Mouse (Mus musculus) neural tube, embryonic 13.5 days (tissue): ENCODE data around the gene Nr5a1. TPM values are rescaled to one million over a fixed set of nuclear protein-coding genes. Genes with fewer than 3 reads are reported as not detected.
A peak's percentile ranks its signal among the peaks of the same experiment; 100 is the strongest.

Experiments used
- ATAC-seq: fragments of 200-750 bp; cut with Nextera tagmentation; 2 replicates; pipeline ENCODE4 v1.8.0; 2017; ENCODE audit warnings: low read depth, mild to moderate bottlenecking, moderate TSS enrichment, moderate library complexity
- H3K27ac ChIP-seq: fragments of 300-500 bp; sonication (generic); replicated peaks from 2 replicates; pipeline ENCODE4 v1.5.1; 2015; ENCODE audit warnings: moderate library complexity, mild to moderate bottlenecking, inconsistent platforms
- H3K27me3 ChIP-seq: fragments of 300-500 bp; sonication (generic); 2 replicates; pipeline ENCODE4 v1.6.1; 2015; ENCODE audit warnings: mild to moderate bottlenecking, inconsistent platforms
- H3K36me3 ChIP-seq: fragments of 300-500 bp; sonication (generic); 2 replicates; pipeline ENCODE4 v1.6.1; 2015; ENCODE audit warnings: mild to moderate bottlenecking, inconsistent platforms
- H3K4me1 ChIP-seq: fragments of 300-500 bp; sonication (generic); replicated peaks from 2 replicates; pipeline ENCODE4 v1.6.1; 2015; ENCODE audit warnings: inconsistent platforms
- H3K4me2 ChIP-seq: fragments of 300-500 bp; sonication (generic); 2 replicates; pipeline ENCODE4 v1.6.1; 2015; ENCODE audit warnings: inconsistent platforms, mild to moderate bottlenecking, moderate library complexity
- H3K4me3 ChIP-seq: fragments of 300-500 bp; sonication (generic); 2 replicates; pipeline ENCODE4 v1.5.1; 2015; ENCODE audit warnings: mild to moderate bottlenecking, inconsistent platforms
- H3K9ac ChIP-seq: fragments of 300-500 bp; sonication (generic); 2 replicates; pipeline ENCODE4 v1.6.1; 2015; ENCODE audit warnings: moderate library complexity, mild to moderate bottlenecking, inconsistent platforms
- H3K9me3 ChIP-seq: fragments of 300-500 bp; sonication (generic); 2 replicates; pipeline ENCODE4 v1.6.1; 2016; ENCODE audit warnings: inconsistent platforms
- WGBS: fragments of 180-500 bp; shearing (Covaris S2); methylation state at CpG from one replicate; pipeline ENCODE4 v1.1.7; 2015; 5-methylcytosine and 5-hydroxymethylcytosine counted together
- polyA plus RNA-seq: library from polyadenylated mRNA; unstranded; fragments of >200 nt; fragmentation: Nextera tagmentation; extraction: Ambion mirVana; gene quantifications from 2 replicates; pipeline ENCODE4 v1.2.1, GENCODE M21; 2015

The Nr5a1 gene
- polyA plus RNA-seq, 1 experiment from 2014 or later = 0.06 TPM

- no peak for ATAC-seq
- WGBS = 75% methylated on average over 8 of the region's 8 CpGs
- Histone ChIP-seq H3K9ac (no peak overlapping the region), H3K27ac (no peak overlapping the region), H3K4me3 (no peak overlapping the region), H3K27me3 (peaks cover 13% of the 10 kb centered on the region), H3K4me2 (no peak overlapping the region), H3K4me1 (no peaks in the 10 kb centered on the region), H3K36me3 (no peaks in the 10 kb centered on the region), H3K9me3 (no peaks in the 10 kb centered on the region)
Observed at GRCm38 (mm10) chr2:38718676-38719075, 4.3 kb upstream of the Nr5a1 start.

GRCm38 (mm10) chr2:38717436-38717835 lies 3.1 kb upstream of the Nr5a1 start:
- no peak overlapping the region for H3K27ac ChIP-seq

GRCm38 (mm10) chr2:38713596-38713995 lies 746 bp downstream of the Nr5a1 start:
- no peak for ATAC-seq
- H3K36me3 ChIP-seq = no peaks in the 10 kb centered on the region
- no peak overlapping the region for H3K9ac ChIP-seq
- WGBS = 78% methylated on average over 3 of the region's 3 CpGs
- no peak overlapping the region for H3K27ac ChIP-seq
- H3K4me3 ChIP-seq = no peak overlapping the region
- peaks cover 63% of the 10 kb centered on the region for H3K27me3 ChIP-seq
- H3K4me2 ChIP-seq = no peak overlapping the region
- H3K9me3 ChIP-seq = no peaks in the 10 kb centered on the region
- peaks cover 21% of the 10 kb centered on the region for H3K4me1 ChIP-seq

More at GRCm38 (mm10) chr2:38717436-38717835, 3.1 kb upstream of the Nr5a1 start:
- Histone ChIP-seq H3K9me3 (no peaks in the 10 kb centered on the region), H3K27me3 (peaks cover 25% of the 10 kb centered on the region), H3K4me2 (no peak overlapping the region), H3K9ac (no peak overlapping the region), H3K4me3 (no peak overlapping the region), H3K4me1 (no peaks in the 10 kb centered on the region), H3K36me3 (no peaks in the 10 kb centered on the region)
- 87% methylated on average over 2 of the region's 2 CpGs for WGBS
- ATAC-seq = no peak

GRCm38 (mm10) chr2:38712769-38713125 lies 1.6 kb downstream of the Nr5a1 start:
- no peak overlapping the region for H3K27ac ChIP-seq
- no peaks in the 10 kb centered on the region for H3K36me3 ChIP-seq
- no peaks in the 10 kb centered on the region for H3K9me3 ChIP-seq
- H3K4me1 ChIP-seq = peaks cover 21% of the 10 kb centered on the region
- H3K4me3 ChIP-seq = no peak overlapping the region
- 22% methylated on average over 11 of the region's 11 CpGs for WGBS
- no peak overlapping the region for H3K4me2 ChIP-seq
- no peak for ATAC-seq
- peaks cover 72% of the 10 kb centered on the region for H3K27me3 ChIP-seq
- no peak overlapping the region for H3K9ac ChIP-seq

GRCm38 (mm10) chr2:38712076-38712768 lies 2.1 kb downstream of the Nr5a1 start:
- no peak for ATAC-seq
- WGBS = 5% methylated on average over 57 of the region's 58 CpGs
- no peak overlapping the region for H3K27ac ChIP-seq
- H3K4me2 ChIP-seq = peak overlapping the region; percentile 50
- peaks cover 77% of the 10 kb centered on the region for H3K27me3 ChIP-seq
- H3K9me3 ChIP-seq = no peaks in the 10 kb centered on the region
- H3K36me3 ChIP-seq = no peaks in the 10 kb centered on the region
- peak overlapping the region; percentile 28 for H3K4me3 ChIP-seq
- H3K4me1 ChIP-seq = peaks cover 21% of the 10 kb centered on the region
- no peak overlapping the region for H3K9ac ChIP-seq

- Histone ChIP-seq H3K4me2 (peak overlapping the region; percentile 50), H3K27ac (no peak overlapping the region), H3K27me3 (peaks cover 85% of the 10 kb centered on the region), H3K36me3 (no peaks in the 10 kb centered on the region), H3K4me3 (peak overlapping the region; percentile 28), H3K9ac (no peak overlapping the region), H3K4me1 (peaks cover 21% of the 10 kb centered on the region), H3K9me3 (no peaks in the 10 kb centered on the region)
- under 1% methylated on average over 40 of the region's 40 CpGs for WGBS
- no peak for ATAC-seq
Observed at GRCm38 (mm10) chr2:38711421-38711861, 2.9 kb downstream of the Nr5a1 start.

GRCm38 (mm10) chr2:38710304-38711241 lies 3.8 kb downstream of the Nr5a1 start:
- Histone ChIP-seq H3K4me1 (peaks cover 21% of the 10 kb centered on the region), H3K4me3 (peak overlapping the region; percentile 16), H3K27ac (no peak overlapping the region), H3K4me2 (peak overlapping the region; percentile 40), H3K9me3 (no peaks in the 10 kb centered on the region), H3K36me3 (no peaks in the 10 kb centered on the region), H3K27me3 (peaks cover 93% of the 10 kb centered on the region), H3K9ac (no peak overlapping the region)
- ATAC-seq = 0 out of 2 replicates have a peak, but pooled peaks have one; percentile 16
- under 1% methylated on average over 75 of the region's 75 CpGs for WGBS

GRCm38 (mm10) chr2:38708907-38709688 lies 5.2 kb downstream of the Nr5a1 start:
- no peaks in the 10 kb centered on the region for H3K36me3 ChIP-seq
- H3K27ac ChIP-seq = no peak overlapping the region
- no peak overlapping the region for H3K9ac ChIP-seq
- WGBS = 26% methylated on average over 12 of the region's 12 CpGs
- peaks cover 21% of the 10 kb centered on the region for H3K4me1 ChIP-seq
- no peak overlapping the region for H3K4me2 ChIP-seq
- peaks cover 99% of the 10 kb centered on the region for H3K27me3 ChIP-seq
- H3K9me3 ChIP-seq = no peaks in the 10 kb centered on the region
- no peak overlapping the region for H3K4me3 ChIP-seq
- no peak for ATAC-seq

GRCm38 (mm10) chr2:38706661-38707060 lies 7.7 kb downstream of the Nr5a1 start:
- no peak overlapping the region for H3K4me2 ChIP-seq
- H3K36me3 ChIP-seq = no peaks in the 10 kb centered on the region
- no peaks in the 10 kb centered on the region for H3K9me3 ChIP-seq
- H3K27ac ChIP-seq = no peak overlapping the region
- peaks cover 84% of the 10 kb centered on the region for H3K27me3 ChIP-seq
- ATAC-seq = no peak
- no peak overlapping the region for H3K4me3 ChIP-seq
- no peak overlapping the region for H3K9ac ChIP-seq
- 35% methylated on average over 6 of the region's 6 CpGs for WGBS
- peaks cover 13% of the 10 kb centered on the region for H3K4me1 ChIP-seq

- Histone ChIP-seq H3K4me2 (no peak overlapping the region), H3K9ac (no peak overlapping the region), H3K4me1 (peaks cover under 1% of the 10 kb centered on the region; the same call in 1 of the 2 replicates), H3K27ac (no peak overlapping the region), H3K27me3 (peaks cover 83% of the 10 kb centered on the region), H3K36me3 (no peaks in the 10 kb centered on the region), H3K4me3 (no peak overlapping the region), H3K9me3 (no peaks in the 10 kb centered on the region)
- ATAC-seq = no peak
- 59% methylated on average over 4 of the region's 4 CpGs for WGBS
Observed at GRCm38 (mm10) chr2:38705036-38705435, 9.3 kb downstream of the Nr5a1 start.

- Histone ChIP-seq H3K9me3 (no peaks in the 10 kb centered on the region), H3K4me3 (no peak overlapping the region), H3K36me3 (no peaks in the 10 kb centered on the region), H3K27me3 (peaks cover 82% of the 10 kb centered on the region), H3K4me2 (no peak overlapping the region), H3K4me1 (no peaks in the 10 kb centered on the region), H3K9ac (no peak overlapping the region), H3K27ac (no peak overlapping the region)
- ATAC-seq = no peak
- WGBS = 82% methylated on average over 9 of the region's 9 CpGs
Observed at GRCm38 (mm10) chr2:38704336-38704735, 10.0 kb downstream of the Nr5a1 start.

GRCm38 (mm10) chr2:38700177-38700576 lies 14.2 kb downstream of the Nr5a1 start:
- WGBS = 86% methylated on average over 5 of the region's 5 CpGs
- ATAC-seq = no peak
- no peaks in the 10 kb centered on the region for H3K36me3 ChIP-seq
- no peak overlapping the region for H3K27ac ChIP-seq
- peaks cover 67% of the 10 kb centered on the region for H3K27me3 ChIP-seq
- H3K9me3 ChIP-seq = no peaks in the 10 kb centered on the region
- no peak overlapping the region for H3K9ac ChIP-seq
- no peak overlapping the region for H3K4me3 ChIP-seq
- H3K4me1 ChIP-seq = peaks cover 15% of the 10 kb centered on the region
- no peak overlapping the region for H3K4me2 ChIP-seq
